Mouse (Mus musculus) lung, postnatal 36 days (tissue): Measurements from ENCODE around the gene Eps15l1.

Experiments
- DNase-seq: peaks from one replicate; pipeline ENCODE4 v3.0.0; 2022; ENCODE audit warnings: mixed read lengths

Eps15l1 gene

DNA sequence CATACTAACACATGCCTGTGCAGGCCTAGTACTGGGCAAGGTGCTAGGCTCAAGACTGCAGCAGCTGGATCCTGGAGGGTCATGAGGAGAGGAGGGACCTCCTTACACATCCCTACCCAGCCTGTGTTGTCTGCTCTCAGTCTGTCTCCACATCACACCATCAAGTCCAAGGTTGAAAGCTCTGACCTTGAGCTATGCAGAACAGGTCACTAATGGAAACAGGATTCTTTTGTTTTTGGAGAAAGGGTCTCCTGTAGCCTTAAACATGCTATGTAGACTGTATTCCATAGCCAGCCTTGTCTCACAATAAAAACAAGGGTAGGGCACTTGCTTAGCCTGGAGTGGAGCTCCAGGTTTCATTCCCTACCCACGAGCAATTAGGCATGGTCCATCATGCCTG, 72.3 kb downstream of the Eps15l1 start:
- no peak for DNase-seq

DNA sequence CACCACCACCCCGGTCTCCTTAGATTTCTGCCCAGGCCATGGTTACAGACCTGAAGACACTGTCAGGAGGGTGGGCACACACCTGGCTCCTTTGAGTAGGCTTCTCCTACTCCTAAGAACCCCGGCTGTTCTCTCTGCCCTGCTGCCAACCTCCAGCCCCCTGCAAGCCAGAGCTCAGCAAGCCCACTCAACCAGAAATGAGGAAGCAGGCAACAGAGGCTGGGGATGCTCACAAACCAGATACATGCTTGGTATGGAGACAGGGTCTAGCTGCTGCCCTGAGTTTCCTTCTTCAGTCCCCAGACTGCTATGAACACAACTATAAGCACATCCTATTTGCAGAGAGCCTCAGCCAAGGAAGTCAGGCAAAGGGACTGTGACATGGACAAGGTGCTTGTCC, 73.1 kb downstream of the Eps15l1 start:
- DNase-seq, result no peak

DNA sequence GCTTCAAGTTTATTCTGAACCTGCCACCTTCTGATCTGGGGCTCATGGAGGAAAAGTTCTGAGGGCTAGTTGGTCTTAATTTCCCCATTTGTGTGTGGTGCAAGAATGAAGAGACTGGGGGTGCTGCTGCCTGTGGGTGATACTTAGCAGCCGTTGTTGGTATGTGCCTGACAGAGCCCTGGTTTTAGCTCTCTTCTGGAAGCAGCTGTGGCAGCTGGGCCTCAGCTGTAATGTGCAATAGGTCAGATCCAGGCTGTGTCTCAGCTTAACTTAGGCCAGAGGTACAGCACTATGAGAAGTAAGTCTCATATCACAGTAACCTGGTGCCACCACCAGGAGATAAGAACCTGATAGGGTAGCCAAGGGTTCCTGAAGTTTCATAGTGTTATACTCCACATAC, 73.7 kb downstream of the Eps15l1 start:
- DNase-seq, result peak; percentile 50

DNA sequence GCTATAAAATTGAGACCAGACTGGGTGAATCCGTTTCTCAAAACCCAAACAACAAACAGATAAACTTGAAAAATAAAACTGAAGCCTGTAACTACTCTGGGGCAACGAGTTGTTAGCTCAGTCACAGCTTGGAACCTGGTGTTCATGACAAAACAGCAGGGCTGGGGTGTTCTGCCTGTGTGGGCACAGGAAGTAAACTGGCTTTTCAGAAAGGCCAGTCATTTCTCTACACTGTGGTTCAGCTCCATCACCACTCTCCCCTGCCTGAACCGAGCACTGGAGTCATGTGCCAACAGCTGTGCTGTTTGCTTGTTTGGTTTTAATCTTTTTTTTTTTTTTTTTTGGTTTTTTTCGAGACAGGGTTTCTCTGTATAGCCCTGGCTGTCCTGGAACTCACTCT, 77.5 kb downstream of the Eps15l1 start:
- no peak for DNase-seq

DNA sequence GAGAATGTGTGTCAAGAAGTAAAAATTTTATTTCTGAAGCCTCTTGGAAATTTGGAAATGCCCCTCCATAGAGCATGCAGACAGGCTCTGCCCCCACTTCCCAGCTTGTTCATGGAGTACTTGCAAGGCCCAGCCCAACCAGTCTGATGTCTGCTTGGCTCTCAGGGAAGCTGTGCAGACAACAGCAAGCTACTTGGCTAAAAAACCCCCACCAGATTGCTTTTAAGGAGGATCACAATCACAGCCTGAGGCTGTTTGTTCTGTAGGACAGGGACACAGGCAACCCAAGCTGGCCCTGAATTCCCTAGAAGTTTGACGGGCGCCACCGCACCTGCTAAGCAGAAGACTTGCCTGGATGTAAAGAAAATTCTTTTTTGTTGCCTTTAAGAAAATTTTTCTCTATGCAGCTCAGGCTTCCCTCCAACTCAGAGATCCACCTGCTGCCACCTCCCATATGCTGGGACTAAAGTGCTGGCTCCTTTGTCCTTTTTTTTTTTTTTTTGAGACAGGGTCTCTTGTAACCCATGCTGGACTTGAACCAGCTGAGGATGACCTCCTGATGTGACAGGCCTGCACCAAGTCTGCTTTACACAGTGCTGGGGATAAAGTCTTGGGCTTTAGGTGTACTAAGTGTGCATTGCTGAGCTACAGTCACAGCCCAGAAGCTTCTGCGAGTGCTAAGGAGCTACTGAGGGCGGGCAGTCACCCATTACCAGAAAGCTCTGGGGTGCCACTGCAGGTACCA, 78.5 kb downstream of the Eps15l1 start:
- no peak for DNase-seq

DNA sequence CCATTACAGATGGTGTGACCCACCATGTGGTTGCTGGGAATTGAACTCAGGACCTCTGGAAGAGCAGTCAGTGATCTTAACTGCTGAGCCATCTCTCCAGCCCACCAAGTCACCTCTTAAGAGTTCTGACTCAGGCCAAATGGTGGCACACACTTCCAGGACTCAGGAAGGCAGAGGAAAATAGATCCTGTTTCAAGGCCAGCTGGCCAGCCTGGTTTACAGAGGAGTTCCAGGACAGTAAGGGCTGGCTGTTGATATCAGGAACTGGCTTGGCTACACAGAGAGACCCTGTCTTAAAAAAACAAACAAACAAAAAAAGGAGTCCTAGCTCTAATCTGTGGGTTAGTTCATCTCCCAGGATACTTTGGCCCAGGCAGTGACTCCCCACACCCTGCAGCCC, 84.2 kb downstream of the Eps15l1 start:
- DNase-seq, result peak; percentile 40

DNA sequence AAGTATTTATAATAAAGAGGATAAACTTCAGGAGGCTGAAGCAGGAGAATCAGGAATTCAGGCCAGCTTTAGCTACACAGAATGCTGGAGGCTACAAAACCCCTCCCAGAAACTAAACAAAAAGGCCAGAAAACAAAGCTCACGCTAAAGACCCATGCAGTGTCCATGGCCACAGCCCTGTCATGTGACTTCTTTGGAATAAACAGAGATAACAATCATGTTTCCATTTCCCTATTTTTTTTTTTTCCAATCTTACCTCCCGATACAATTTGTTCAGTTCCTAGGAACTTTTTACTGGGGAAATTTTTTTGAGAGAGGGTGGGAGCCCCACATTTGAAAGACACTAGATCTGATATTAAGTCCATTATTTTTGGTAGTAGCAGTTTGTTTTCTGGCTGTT, 85.0 kb downstream of the Eps15l1 start:
- peak; percentile 66 for DNase-seq

DNA sequence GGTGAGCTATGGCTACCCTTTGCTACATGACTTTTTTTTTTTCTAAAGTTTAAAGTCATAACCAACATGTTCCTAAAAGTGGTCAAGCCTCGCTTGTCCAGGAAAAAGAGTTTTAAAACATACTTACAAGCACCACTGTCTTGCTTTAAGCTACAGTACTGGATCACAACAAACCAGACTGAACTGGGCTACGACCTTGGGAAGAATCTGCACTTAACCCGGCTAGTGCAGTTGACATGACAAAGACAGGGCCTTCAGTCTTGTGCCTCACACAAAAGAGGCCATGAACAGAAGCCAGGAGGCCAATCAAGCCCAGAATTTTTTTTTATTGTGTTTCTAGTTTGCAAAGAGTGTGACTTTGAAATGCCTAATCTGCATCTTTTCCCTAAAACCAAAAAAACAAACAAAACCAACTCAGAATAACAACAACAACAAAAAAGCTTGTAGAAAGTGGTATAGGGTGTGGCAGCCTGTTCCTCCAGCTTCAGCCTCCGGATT, 87.1 kb downstream of the Eps15l1 start:
- no peak for DNase-seq

DNA sequence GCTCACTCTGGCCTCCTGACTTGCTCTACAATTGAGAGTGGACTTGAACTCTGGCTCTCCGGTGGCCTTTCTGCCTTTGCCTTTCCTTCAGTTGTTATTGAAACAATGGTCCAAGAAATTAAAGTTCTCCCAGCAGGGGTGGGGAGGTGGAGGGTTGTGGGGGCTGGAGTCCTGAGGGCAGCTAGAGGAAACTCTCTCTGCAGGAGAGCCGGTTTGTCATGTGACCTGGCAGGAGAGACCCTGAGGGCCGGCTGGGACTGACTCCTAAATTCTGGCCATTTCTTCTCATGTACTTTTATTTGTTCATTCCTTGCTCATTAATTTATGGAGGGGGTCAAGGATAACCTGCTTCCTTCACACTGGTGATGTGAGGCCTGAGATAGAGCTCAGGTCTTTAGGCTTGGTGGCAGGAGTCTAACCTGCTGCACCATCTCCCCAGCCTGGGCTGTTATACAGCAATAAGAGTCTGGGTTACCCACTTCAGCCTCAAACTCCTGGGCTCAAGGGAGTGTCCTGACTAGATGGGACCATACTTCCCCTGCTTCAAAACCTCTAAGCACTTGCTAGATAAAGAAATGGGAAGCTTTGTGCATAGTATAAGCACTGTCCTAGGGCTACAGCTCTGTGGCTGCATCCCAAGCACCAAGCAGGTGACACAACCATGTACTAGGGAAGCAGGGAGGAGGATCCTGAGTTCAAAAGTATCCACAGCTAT, 87.7 kb downstream of the Eps15l1 start:
- no peak for DNase-seq

DNA sequence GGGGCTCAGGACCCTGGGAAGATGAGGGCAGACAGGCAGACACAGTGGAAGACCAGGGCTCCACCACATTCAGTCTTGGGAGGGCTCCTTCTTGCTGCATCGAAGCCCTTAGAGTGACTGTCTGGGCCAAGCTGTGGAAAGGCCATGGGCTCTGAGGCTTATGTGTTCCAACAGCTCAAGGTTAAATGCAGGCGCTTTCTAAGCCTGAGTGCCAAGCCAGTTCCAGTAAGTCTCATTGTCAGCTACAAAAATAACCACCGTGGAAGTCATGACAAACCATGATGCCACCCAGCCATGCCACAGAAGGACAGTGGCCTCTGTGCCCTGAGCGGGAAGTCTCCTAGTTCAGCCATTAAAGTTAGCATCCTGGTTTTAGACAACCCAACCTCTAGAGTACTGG, 89.6 kb downstream of the Eps15l1 start:
- no peak for DNase-seq

DNA sequence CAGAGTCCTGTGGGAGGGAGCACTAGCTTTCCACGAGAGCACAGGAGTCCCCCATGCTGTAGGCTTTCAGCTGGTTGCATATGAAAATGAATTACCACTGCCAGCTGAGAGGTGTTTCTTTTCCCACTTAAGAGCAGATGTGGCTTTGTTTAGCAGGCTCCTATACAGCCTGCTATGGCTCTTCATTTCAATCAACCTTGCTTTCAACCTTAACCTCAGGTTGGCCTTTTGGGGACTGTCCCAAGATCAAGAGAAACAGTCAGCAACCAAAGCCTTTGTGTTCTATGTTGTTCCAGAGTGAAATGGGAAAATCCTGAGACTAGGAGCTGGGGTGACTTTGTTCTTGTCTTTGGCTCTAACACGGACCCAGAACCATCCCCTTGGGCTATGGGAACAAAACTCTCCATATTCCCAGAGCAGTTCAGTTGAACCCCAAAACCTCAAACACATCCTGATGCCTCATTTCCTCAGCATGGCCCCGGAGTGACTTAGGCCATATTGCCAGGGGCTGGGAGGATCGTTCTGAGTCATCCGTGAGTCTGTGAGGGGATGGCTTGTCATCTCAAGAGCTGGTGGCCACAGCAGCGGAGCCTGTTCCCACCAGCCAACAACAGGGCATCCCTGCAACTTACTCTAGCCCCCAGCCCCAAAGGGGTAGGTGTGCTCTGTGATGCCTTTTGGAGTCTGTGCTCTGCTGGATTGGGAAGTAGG, 90.3 kb downstream of the Eps15l1 start:
- no peak for DNase-seq

DNA sequence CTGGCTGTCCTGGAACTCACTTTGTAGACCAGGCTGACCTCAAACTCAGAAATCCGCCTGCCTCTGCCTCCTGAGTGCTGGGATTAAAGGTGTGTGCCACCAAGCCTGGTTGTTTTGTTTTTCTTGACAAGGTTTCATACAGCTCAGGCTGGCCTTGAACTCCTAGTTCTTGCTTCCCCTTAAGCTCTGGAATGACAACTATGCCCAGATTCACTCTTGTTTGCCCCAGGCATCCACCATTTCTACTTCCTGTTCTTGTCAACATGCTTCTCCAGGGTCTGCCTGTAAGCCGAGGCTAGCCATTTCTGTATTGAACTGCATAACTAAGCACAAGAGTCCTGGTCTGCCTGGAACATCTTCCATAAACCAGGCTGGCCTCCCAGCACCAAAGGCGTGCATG, 92.1 kb downstream of the Eps15l1 start:
- no peak for DNase-seq

DNA sequence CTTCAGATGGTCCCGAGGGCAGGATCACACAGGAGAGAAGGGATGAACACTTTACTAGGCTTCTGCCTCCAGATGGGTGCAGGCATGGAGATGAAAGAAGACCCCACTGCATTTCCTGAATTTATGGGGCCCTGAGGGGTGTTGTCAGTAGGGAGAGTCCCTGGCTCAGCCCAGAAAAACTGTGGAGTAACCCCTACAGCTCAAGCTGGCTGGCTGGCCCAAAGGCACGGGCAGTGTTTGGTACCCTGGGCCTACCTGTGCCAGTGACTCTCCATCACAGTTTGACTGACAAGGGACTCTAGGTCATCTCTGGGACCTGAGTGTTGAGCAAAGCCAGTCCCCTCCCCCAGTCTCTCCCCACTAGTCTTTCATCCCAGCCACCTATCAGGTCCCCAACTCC, 96.6 kb downstream of the Eps15l1 start:
- peak; percentile 9 for DNase-seq

DNA sequence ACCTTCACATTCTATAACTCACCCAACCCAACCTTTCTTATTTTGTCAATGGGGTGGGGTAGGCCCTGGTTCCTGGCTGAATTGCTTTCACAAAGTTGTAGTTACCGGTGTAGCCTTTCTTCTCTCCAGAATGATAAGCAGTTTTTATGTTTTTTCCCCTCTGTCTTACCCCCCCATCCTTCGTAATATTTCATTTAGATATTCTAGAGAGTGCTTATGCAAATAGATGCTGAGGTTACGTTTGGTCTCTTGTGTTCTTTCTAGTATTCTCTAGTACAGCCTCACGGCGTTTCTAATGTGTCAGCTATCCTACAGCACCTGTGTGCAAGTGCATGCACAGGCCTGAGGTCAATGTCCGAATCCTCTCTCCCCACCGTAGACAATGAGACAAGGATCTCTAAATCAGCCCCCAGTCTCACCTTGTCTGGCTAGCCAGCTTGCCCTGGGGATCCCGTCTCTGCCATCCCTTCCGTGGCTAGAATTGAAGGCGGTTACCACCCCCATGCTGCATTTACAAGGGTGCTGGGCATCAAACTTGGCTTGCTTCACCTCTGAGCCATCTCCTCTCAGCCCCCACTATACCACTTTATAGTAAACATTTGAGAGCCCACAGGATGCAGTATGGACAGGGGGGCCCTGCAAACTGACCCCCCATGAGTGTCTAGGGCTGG, 97.1 kb downstream of the Eps15l1 start:
- peak; percentile 28 for DNase-seq

DNA sequence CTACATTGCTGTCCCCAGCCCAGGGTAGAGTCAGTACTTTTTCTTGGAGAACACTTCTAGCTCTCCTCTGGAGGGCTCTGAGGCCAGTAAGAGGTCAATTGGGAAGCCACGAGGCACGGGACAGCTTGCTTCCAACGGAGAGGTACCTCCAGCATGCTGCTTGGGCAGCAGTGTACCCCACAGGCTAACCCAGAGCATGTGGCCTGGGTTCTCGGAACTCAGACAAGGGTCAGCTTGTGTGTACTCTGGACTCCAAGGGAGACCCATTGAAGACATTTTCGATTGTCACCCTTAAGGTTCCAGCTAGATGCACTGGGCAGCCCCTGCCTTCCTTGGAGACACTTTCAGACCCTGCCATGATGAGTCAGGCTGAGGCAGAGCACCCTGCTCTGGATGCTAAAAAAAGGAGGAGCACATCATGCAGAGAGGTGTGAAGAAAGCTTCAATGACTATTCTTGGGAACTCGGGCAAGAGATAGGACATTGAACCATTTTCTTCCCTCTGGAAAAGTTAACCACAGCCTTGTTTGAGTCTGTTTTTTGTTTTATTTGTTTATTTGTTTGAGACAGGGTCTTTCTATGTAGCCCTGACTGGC, 98.0 kb downstream of the Eps15l1 start:
- DNase-seq, result peak; percentile 31

DNA sequence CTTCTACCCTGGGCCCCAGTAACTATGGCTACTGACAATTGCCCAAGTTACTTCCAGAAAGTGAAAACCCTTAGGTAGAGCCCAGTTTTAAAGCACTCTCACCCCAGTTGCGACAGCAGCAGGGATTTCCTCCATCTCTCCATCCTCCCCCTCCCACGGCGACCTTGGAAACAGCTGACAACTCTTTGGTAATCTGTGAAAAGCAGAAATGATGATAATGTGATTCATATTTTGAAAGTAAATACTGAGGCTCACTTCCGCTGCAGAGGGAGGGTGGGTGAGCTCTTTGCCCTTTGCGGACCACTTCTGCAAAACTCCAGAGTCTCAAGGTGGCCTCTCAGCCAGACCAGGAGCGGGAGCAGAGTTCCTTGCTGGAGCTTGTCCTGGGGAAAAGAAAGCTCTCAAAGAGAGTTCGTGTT, 98.8 kb downstream of the Eps15l1 start:
- peak; percentile 84 for DNase-seq

DNA sequence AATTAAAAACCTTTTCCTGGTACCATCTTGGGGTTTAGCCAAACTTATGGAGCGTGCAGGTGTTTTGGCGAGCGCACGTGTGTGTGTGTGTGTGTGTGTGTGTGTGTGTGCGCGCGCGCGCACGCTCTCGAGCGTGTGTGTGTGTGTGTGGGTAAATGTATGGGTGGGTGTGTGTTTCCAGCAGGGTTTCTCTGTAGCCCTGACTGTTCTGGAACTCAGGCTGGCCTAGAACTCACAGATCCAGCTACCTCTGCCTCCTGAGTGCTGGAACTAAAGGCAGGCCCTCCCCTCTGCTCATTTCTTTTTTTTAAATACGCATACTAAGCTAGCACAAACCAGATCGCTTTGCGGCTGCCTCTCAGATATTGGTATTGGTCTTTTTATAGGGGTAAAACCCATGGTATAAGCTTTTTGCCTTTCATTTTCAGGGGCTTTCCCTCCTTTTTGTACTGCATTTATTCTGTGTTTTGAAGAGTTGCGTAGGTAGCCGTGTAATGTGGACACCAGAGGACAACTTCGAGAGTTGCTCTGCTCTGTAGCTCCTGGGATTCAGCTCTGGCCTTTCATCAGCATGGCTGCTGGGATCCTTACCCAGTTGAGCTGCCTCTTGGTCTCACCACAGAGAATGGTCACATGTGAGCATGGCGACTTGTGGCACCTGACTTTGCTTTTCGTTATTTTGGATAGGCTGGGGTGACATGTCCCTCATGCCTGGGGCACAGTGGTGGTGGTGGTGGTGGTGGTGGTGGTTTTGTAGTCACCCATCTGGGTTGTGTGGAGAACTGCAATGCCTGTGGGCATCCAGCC, 99.4 kb downstream of the Eps15l1 start:
- peak; percentile 13 for DNase-seq

DNA sequence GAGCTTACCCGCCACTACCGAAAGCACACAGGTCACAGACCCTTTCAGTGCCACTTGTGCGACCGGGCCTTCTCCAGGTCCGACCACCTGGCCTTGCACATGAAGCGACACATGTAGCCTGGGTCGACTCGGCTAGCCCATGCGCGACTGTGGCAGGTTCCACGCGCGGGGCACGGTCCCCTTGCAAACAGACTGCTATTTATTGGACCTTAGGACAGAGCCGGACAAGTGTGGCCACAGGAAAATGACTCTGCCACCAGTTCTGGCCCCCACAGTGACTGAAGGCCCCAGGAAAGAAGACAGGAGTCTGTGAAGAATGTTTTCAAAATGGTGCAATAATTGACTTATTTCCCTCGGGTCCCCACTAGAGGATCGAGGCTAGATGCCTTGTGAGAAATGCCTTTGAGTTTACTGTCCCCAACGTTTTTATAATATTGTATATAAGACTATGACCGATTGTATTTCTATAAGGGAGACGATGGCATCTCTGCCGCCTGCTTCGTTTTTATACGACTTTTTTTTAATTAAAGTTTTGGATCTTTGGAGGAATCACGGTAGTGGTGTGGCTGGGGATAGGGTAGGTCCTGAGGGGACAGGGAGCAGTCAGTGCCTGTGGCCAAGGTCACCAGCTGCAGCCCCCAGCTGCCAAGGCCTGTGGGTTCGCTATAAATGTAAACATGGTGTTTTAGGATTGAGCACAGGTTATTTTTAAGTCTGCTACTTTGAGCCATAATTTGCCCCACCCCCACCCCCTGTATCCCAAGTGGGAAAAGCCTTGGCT, 100.3 kb downstream of the Eps15l1 start:
- peak; percentile 37 for DNase-seq

DNA sequence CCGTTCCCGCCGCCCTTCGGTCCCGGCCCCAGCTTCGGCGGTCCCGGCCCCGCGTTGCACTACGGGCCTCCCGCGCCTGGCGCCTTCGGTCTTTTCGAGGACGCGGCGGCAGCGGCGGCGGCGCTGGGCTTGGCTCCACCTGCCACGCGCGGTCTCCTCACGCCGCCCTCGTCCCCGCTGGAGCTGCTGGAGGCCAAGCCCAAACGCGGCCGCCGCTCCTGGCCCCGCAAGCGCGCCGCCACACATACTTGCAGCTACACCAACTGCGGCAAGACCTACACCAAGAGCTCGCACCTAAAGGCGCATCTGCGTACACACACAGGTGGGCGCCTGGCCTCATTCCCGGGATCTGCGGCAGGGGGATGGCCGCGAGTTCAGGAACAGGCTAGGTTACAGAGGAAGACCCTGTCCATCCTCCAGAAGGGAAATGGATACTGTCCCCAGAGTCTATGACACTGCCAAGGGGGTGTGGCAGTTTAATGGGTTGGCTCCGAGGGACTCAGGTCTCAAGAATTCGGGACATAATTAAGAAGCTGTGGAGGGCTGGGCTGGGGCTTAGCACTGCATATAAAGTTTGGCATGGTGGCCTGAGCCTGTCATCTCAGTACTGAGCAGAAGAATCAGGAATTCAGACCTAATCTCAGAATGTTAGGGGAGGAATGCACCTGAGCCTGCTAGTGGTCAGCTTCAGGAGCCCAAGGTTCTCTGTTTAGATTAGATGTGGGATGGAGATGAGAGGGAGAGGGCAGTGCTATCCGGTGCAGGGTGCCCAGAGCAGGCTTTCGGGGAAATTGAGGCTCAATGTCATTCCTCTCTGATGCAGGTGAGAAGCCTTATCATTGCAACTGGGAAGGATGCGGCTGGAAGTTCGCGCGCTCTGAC, 101.1 kb downstream of the Eps15l1 start:
- peak; percentile 55 for DNase-seq

DNA sequence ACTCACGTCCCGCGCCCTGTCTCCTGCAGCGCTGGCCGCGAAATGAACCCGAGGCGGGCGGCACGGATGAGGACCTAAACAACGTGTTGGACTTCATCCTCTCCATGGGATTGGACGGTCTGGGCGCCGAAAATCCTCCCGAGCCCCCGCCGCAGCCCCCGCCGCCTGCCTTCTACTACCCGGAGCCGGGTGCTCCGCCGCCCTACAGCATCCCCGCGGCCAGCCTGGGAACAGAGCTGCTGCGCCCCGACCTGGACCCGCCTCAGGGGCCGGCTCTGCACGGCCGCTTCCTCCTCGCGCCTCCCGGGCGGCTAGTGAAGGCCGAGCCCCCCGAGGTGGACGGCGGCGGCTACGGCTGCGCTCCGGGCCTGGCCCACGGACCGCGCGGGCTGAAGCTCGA, 101.9 kb downstream of the Eps15l1 start:
- DNase-seq, result no peak
